Mouse (Mus musculus): ENCODE measurements around the gene Gm49380. TPM values are rescaled to one million over a fixed set of nuclear protein-coding genes. Genes with fewer than 3 reads are reported as not detected.

The Gm49380 gene
- total and polyA plus RNA-seq, 2 experiments: 0.09 TPM; not detected in 1

GRCm38 (mm10) chr9:44020001-44020400 lies 93.3 kb downstream of the Gm49380 start:
- DNase-seq (ENCODE audit: extremely low read depth, low read depth, low spot score): no peak
- Histone ChIP-seq H3K27ac (replicated peaks; ENCODE audit: insufficient read depth, low read depth, low read length) (no peak overlapping the region), H3K27me3 (ENCODE audit: control insufficient read depth, insufficient read depth, low read length) (no peaks in the 10 kb centered on the region), H3K79me2 (ENCODE audit: control insufficient read depth, insufficient read depth, low read length) (no peaks in the 10 kb centered on the region), H3K36me3 (ENCODE audit: control insufficient read depth, insufficient read depth, low read length) (no peaks in the 10 kb centered on the region), H3K4me3 (ENCODE audit: insufficient read depth, low read depth, low read length) (no peak overlapping the region), H3K4me1 (ENCODE audit: control insufficient read depth, insufficient read depth, low read length) (no peaks in the 10 kb centered on the region), H3K9ac (ENCODE audit: low read depth, low read length) (no peak overlapping the region)
- 76% methylated on average over 7 of the region's 7 CpGs for WGBS
- no peak for TF ChIP-seq CTCF (IDR thresholded peaks at IDR 0.05; ENCODE audit: low read depth, low read length)
- TF ChIP-seq POLR2A (IDR thresholded peaks at IDR 0.05; ENCODE audit: extremely low read depth, insufficient read depth, low read length): no peak

GRCm38 (mm10) chr9:44017846-44018245 lies 95.5 kb downstream of the Gm49380 start:
- WGBS: 76% methylated on average over 5 of the region's 5 CpGs
- Histone ChIP-seq H3K27me3 (ENCODE audit: control insufficient read depth, insufficient read depth, low read length) (no peaks in the 10 kb centered on the region), H3K9ac (ENCODE audit: low read depth, low read length) (no peak overlapping the region), H3K27ac (replicated peaks; ENCODE audit: insufficient read depth, low read depth, low read length) (no peak overlapping the region), H3K4me1 (ENCODE audit: control insufficient read depth, insufficient read depth, low read length) (no peaks in the 10 kb centered on the region), H3K4me3 (ENCODE audit: insufficient read depth, low read depth, low read length) (no peak overlapping the region), H3K36me3 (ENCODE audit: control insufficient read depth, insufficient read depth, low read length) (no peaks in the 10 kb centered on the region), H3K79me2 (ENCODE audit: control insufficient read depth, insufficient read depth, low read length) (no peaks in the 10 kb centered on the region)
- TF ChIP-seq POLR2A (IDR thresholded peaks at IDR 0.05; ENCODE audit: extremely low read depth, insufficient read depth, low read length) (no peak), CTCF (IDR thresholded peaks at IDR 0.05; ENCODE audit: low read depth, low read length) (no peak)
- no peak for DNase-seq (ENCODE audit: extremely low read depth, low read depth, low spot score)

Other genes starting within 250 kb of the Gm49380 start
- gene Thy1, start 70.1 kb downstream of the Gm49380 start, total RNA-seq (2014; rRNA removed): 0.46 and 0.87 TPM in 2 replicates
- 3.2 and 4.5 TPM in 2 replicates for gene Thy1, start 70.1 kb downstream of the Gm49380 start, polyA plus RNA-seq (2012; rRNA removed)
- 9.9 and 13.6 TPM in 2 replicates for gene Usp2, start 46.5 kb downstream of the Gm49380 start, total RNA-seq (2014; rRNA removed)
- gene Usp2, start 46.5 kb downstream of the Gm49380 start, polyA plus RNA-seq (2012; rRNA removed): 1.6 and 3.1 TPM in 2 replicates
- under 0.01 TPM in 1 of 2 replicates, not detected in the other for gene Mfrp, start 11.8 kb downstream of the Gm49380 start, total RNA-seq (2014; rRNA removed)
- gene Mfrp, start 11.8 kb downstream of the Gm49380 start, polyA plus RNA-seq (2012; rRNA removed): not detected in 2 replicates
- gene C1qtnf5, start 6.3 kb downstream of the Gm49380 start, total RNA-seq (2014; rRNA removed): 2.7 and 3.0 TPM in 2 replicates
- 5.6 and 5.7 TPM in 2 replicates for gene C1qtnf5, start 6.3 kb downstream of the Gm49380 start, polyA plus RNA-seq (2012; rRNA removed)
- 3.1 and 5.0 TPM in 2 replicates for gene Rnf26, start within 50 bp of the Gm49380 start, total RNA-seq (2014; rRNA removed)
- gene Rnf26, start within 50 bp of the Gm49380 start, polyA plus RNA-seq (2012; rRNA removed): 16.7 and 19.0 TPM in 2 replicates
- 3.6 and 6.7 TPM in 2 replicates for gene Mcam, start 21.0 kb upstream of the Gm49380 start, total RNA-seq (2014; rRNA removed)
- 4.2 and 4.5 TPM in 2 replicates for gene Mcam, start 21.0 kb upstream of the Gm49380 start, polyA plus RNA-seq (2012; rRNA removed)
- gene Cbl, start 120.5 kb upstream of the Gm49380 start, total RNA-seq (2014; rRNA removed): 2.8 and 4.3 TPM in 2 replicates
- 1.8 and 2.4 TPM in 2 replicates for gene Cbl, start 120.5 kb upstream of the Gm49380 start, polyA plus RNA-seq (2012; rRNA removed)
- gene Ccdc153, start 127.2 kb upstream of the Gm49380 start, total RNA-seq (2014; rRNA removed): not detected in 2 replicates
- not detected in 2 replicates for gene Ccdc153, start 127.2 kb upstream of the Gm49380 start, polyA plus RNA-seq (2012; rRNA removed)
- gene Pdzd3, start 138.0 kb upstream of the Gm49380 start, total RNA-seq (2014; rRNA removed): not detected in 2 replicates
- not detected in 2 replicates for gene Pdzd3, start 138.0 kb upstream of the Gm49380 start, polyA plus RNA-seq (2012; rRNA removed)
- gene Nlrx1, start 155.1 kb upstream of the Gm49380 start, total RNA-seq (2014; rRNA removed): 3.5 and 5.6 TPM in 2 replicates
- 8.6 and 10.0 TPM in 2 replicates for gene Nlrx1, start 155.1 kb upstream of the Gm49380 start, polyA plus RNA-seq (2012; rRNA removed)
- gene Abcg4, start 175.1 kb upstream of the Gm49380 start, total RNA-seq (2014; rRNA removed): not detected in 2 replicates
- 0.11 TPM in 1 of 2 replicates, not detected in the other for gene Abcg4, start 175.1 kb upstream of the Gm49380 start, polyA plus RNA-seq (2012; rRNA removed)
- gene Hinfp, start 192.2 kb upstream of the Gm49380 start, total RNA-seq (2014; rRNA removed): 7.4 and 7.6 TPM in 2 replicates
- 10.6 and 16.9 TPM in 2 replicates for gene Hinfp, start 192.2 kb upstream of the Gm49380 start, polyA plus RNA-seq (2012; rRNA removed)
- 5.2 and 7.9 TPM in 2 replicates for gene C2cd2l, start 206.8 kb upstream of the Gm49380 start, total RNA-seq (2014; rRNA removed)
- gene C2cd2l, start 206.8 kb upstream of the Gm49380 start, polyA plus RNA-seq (2012; rRNA removed): 60.1 and 60.9 TPM in 2 replicates
- gene Dpagt1, start 212.5 kb upstream of the Gm49380 start, total RNA-seq (2014; rRNA removed): 8.7 and 13.1 TPM in 2 replicates
- gene Dpagt1, start 212.5 kb upstream of the Gm49380 start, polyA plus RNA-seq (2012; rRNA removed): 57.4 and 71.7 TPM in 2 replicates
- 5.6 and 11.2 TPM in 2 replicates for gene H2afx, start 221.2 kb upstream of the Gm49380 start, total RNA-seq (2014; rRNA removed)
- 22.5 and 23.6 TPM in 2 replicates for gene H2afx, start 221.2 kb upstream of the Gm49380 start, polyA plus RNA-seq (2012; rRNA removed)
- 61.3 and 67.7 TPM in 2 replicates for gene Hmbs, start 230.7 kb upstream of the Gm49380 start, total RNA-seq (2014; rRNA removed)
- gene Hmbs, start 230.7 kb upstream of the Gm49380 start, polyA plus RNA-seq (2012; rRNA removed): 58.8 and 61.4 TPM in 2 replicates
- gene Vps11, start 248.2 kb upstream of the Gm49380 start, total RNA-seq (2014; rRNA removed): 14.5 and 22.0 TPM in 2 replicates
- gene Vps11, start 248.2 kb upstream of the Gm49380 start, polyA plus RNA-seq (2012; rRNA removed): 15.9 and 17.0 TPM in 2 replicates

Measured in liver, adult 2 months (tissue).